Mouse (Mus musculus) CH12.LX (cell line): ENCODE results near the gene Hdac6. TPM values are rescaled to one million over a fixed set of nuclear protein-coding genes. Genes with fewer than 3 reads are reported as not detected.

Experiments
- DNase-seq: peaks from one replicate; pipeline ENCODE4 v3.0.0-alpha.2; 2013; ENCODE audit errors: extremely low read depth
- H3K27ac ChIP-seq: 2 replicates; pipeline ENCODE4 v1.5.1; 2012; ENCODE audit warnings: low read depth, mild to moderate bottlenecking, control low read depth, moderate library complexity; ENCODE audit not compliant: insufficient read depth
- H3K27me3 ChIP-seq: replicated peaks from 2 replicates; pipeline ENCODE3; 2012; ENCODE audit warnings: inconsistent platforms
- H3K36me3 ChIP-seq, 2 experiments: replicated peaks in 1 of 2; 2 replicates each; pipeline versions ENCODE3 to v1.6.1; 2012; ENCODE audit warnings: inconsistent platforms in 1 of 2, low read length in 1 of 2, mild to moderate bottlenecking in 1 of 2, mixed read lengths in 1 of 2, moderate library complexity in 1 of 2; ENCODE audit not compliant: control insufficient read depth in 1 of 2, insufficient read depth in 1 of 2
- H3K4me1 ChIP-seq, 2 experiments: 2 replicates each; pipeline ENCODE4 v1.6.1; 2012; ENCODE audit warnings: inconsistent platforms in 1 of 2, moderate library complexity in 1 of 2; ENCODE audit not compliant: insufficient read depth in 2 of 2, control insufficient read depth in 1 of 2
- H3K4me2 ChIP-seq: 2 replicates; pipeline ENCODE4 v1.6.1; 2012; ENCODE audit warnings: low read depth, mild to moderate bottlenecking, control low read depth; ENCODE audit not compliant: poor library complexity, insufficient read depth, severe bottlenecking
- H3K4me3 ChIP-seq, 3 experiments: fragments of 150-350 bp in 1 of 3; sonication (generic) in 1 of 3; replicated peaks in 1 of 3; 2 replicates each; pipeline versions ENCODE3 to v1.5.1; 2011 to 2012; ENCODE audit warnings: low read depth in 2 of 3, low read length in 2 of 3, mild to moderate bottlenecking in 2 of 3, moderate library complexity in 2 of 3, control low read depth in 1 of 3, improper control_type of control experiment in 1 of 3, inconsistent platforms in 1 of 3, mixed read lengths in 1 of 3; ENCODE audit not compliant: poor library complexity in 1 of 3
- H3K79me2 ChIP-seq: replicated peaks from 2 replicates; pipeline ENCODE4 v1.6.1; 2012; ENCODE audit warnings: mild to moderate bottlenecking, moderate library complexity; ENCODE audit not compliant: control insufficient read depth, poor library complexity, insufficient read depth, severe bottlenecking; ENCODE audit errors: extremely low read depth
- H3K9ac ChIP-seq: 2 replicates; pipeline ENCODE4 v1.6.1; 2012; ENCODE audit warnings: low read depth, mild to moderate bottlenecking, control low read depth, moderate library complexity; ENCODE audit not compliant: insufficient read depth
- H3K9me3 ChIP-seq: replicated peaks from 2 replicates; pipeline ENCODE3; 2012; ENCODE audit warnings: low read length, inconsistent platforms, mixed read lengths
- BHLHE40 ChIP-seq: IDR thresholded peaks from 2 replicates; pipeline ENCODE4 v1.6.1; 2011; ENCODE audit warnings: mild to moderate bottlenecking, low read depth, low read length, improper control_type of control experiment
- CHD2 ChIP-seq: IDR thresholded peaks from 2 replicates; pipeline ENCODE4 v1.6.1; 2011; ENCODE audit warnings: low read length, improper control_type of control experiment
- CTCF ChIP-seq, 2 experiments: IDR thresholded peaks in 1 of 2; conservative IDR thresholded peaks in 1 of 2; 2 replicates each; pipeline ENCODE4 v1.5.1; 2011 to 2012; ENCODE audit warnings: low read depth in 2 of 2, low read length in 2 of 2, improper control_type of control experiment in 1 of 2, inconsistent platforms in 1 of 2, mild to moderate bottlenecking in 1 of 2, moderate library complexity in 1 of 2
- ELF1 ChIP-seq: IDR thresholded peaks from 2 replicates; pipeline ENCODE4 v1.6.1; 2014; ENCODE audit warnings: low read depth, mild to moderate bottlenecking, inconsistent platforms, low read length, improper control_type of control experiment
- EP300 ChIP-seq: IDR thresholded peaks from 2 replicates; pipeline ENCODE4 v1.6.1; 2011; ENCODE audit warnings: low read length, improper control_type of control experiment
- ETS1 ChIP-seq: conservative IDR thresholded peaks from 2 replicates; pipeline ENCODE4 v1.6.1; 2012; ENCODE audit warnings: low read depth, mild to moderate bottlenecking, inconsistent platforms, low read length, improper control_type of control experiment, moderate library complexity
- GABPA ChIP-seq: IDR thresholded peaks from 2 replicates; pipeline ENCODE4 v1.6.1; 2012; ENCODE audit warnings: low read depth, low read length, improper control_type of control experiment, inconsistent platforms; ENCODE audit not compliant: insufficient replicate concordance
- HCFC1 ChIP-seq: IDR thresholded peaks from 2 replicates; pipeline ENCODE4 v1.6.1; 2012; ENCODE audit warnings: low read depth, mild to moderate bottlenecking, inconsistent platforms, low read length, improper control_type of control experiment
- IRF4 ChIP-seq: IDR thresholded peaks from 2 replicates; pipeline ENCODE4 v1.6.1; 2014; ENCODE audit warnings: low read depth, mild to moderate bottlenecking, inconsistent platforms, low read length, improper control_type of control experiment
- JUND ChIP-seq: conservative IDR thresholded peaks from 2 replicates; pipeline ENCODE4 v1.6.1; 2011; ENCODE audit warnings: low read depth, low read length, improper control_type of control experiment
- MAFK ChIP-seq: IDR thresholded peaks from 2 replicates; pipeline ENCODE4 v1.6.1; 2011; ENCODE audit warnings: low read length, improper control_type of control experiment; ENCODE audit not compliant: insufficient replicate concordance
- MXI1 ChIP-seq: IDR thresholded peaks from 2 replicates; pipeline ENCODE4 v1.6.1; 2011; ENCODE audit warnings: mild to moderate bottlenecking, low read depth, low read length, improper control_type of control experiment
- MYC ChIP-seq: IDR thresholded peaks from 2 replicates; pipeline ENCODE4 v1.6.1; 2011; ENCODE audit warnings: low read depth, mild to moderate bottlenecking, improper control_type of control experiment, low read length
- NELFE ChIP-seq: IDR thresholded peaks from 2 replicates; pipeline ENCODE4 v1.6.1; 2011; ENCODE audit warnings: low read depth, low read length, improper control_type of control experiment
- NRF1 ChIP-seq: IDR thresholded peaks from 2 replicates; pipeline ENCODE4 v1.6.1; 2014; ENCODE audit warnings: low read depth, mild to moderate bottlenecking, inconsistent platforms, low read length, improper control_type of control experiment, moderate library complexity
- POLR2A ChIP-seq: IDR thresholded peaks from 2 replicates; pipeline ENCODE4 v1.6.1; 2011; ENCODE audit warnings: low read depth, mild to moderate bottlenecking, improper control_type of control experiment, low read length
- RCOR1 ChIP-seq: conservative IDR thresholded peaks from 2 replicates; pipeline ENCODE4 v1.6.1; 2012; ENCODE audit warnings: low read depth, mild to moderate bottlenecking, inconsistent platforms, low read length, improper control_type of control experiment
- SIN3A ChIP-seq: IDR thresholded peaks from 2 replicates; pipeline ENCODE4 v1.6.1; 2012; ENCODE audit warnings: low read length, improper control_type of control experiment, inconsistent platforms
- SMC3 ChIP-seq: IDR thresholded peaks from 2 replicates; pipeline ENCODE4 v1.6.1; 2011; ENCODE audit warnings: low read depth, low read length, improper control_type of control experiment
- TCF12 ChIP-seq: IDR thresholded peaks from 2 replicates; pipeline ENCODE4 v1.6.1; 2014; ENCODE audit warnings: low read depth, mild to moderate bottlenecking, inconsistent platforms, low read length, improper control_type of control experiment
- USF1 ChIP-seq: IDR thresholded peaks from 2 replicates; pipeline ENCODE4 v1.6.1; 2014; ENCODE audit warnings: low read depth, mild to moderate bottlenecking, inconsistent platforms, low read length, improper control_type of control experiment
- ZC3H11A ChIP-seq: IDR thresholded peaks from 2 replicates; pipeline ENCODE4 v1.6.1; 2012; ENCODE audit warnings: low read depth, mild to moderate bottlenecking, inconsistent platforms, low read length, improper control_type of control experiment
- ZMIZ1 ChIP-seq: IDR thresholded peaks from 2 replicates; pipeline ENCODE4 v1.6.1; 2012; ENCODE audit warnings: low read depth, mild to moderate bottlenecking, inconsistent platforms, low read length, improper control_type of control experiment
- ZNF384 ChIP-seq: IDR thresholded peaks from 2 replicates; pipeline ENCODE4 v1.6.1; 2012; ENCODE audit warnings: low read depth, low read length, improper control_type of control experiment, inconsistent platforms
- dilution Hi-C: fragments of 300-500 bp; cut with MboI; formaldehyde crosslinking; loops from 2 replicates; pipeline ENCODE4 v1.14.3; 2020; ENCODE audit warnings: low sequenced_read_pairs; ENCODE audit not compliant: extremely low pct_unique_long_range_greater_than_20kb, extremely low pct_ligation_motif_present
- in situ Hi-C: fragments of 300-500 bp; cut with MboI; formaldehyde crosslinking; loops from 3 replicates; pipeline ENCODE4 v1.14.3; 2019; ENCODE audit warnings: low sequenced_read_pairs, low pct_ligation_motif_present, low pct_unique_long_range_greater_than_20kb, mixed read lengths
- polyA plus RNA-seq: library from polyadenylated mRNA; unstranded; fragments of >175 nt; gene quantifications from 2 replicates; pipeline ENCODE4 v1.2.1, GENCODE M21; 2012; ENCODE audit warnings: low read depth; ENCODE audit not compliant: insufficient read length
- total RNA-seq, 2 experiments: library from RNA; depleted of rRNA; stranded (reverse); fragments of 300-350 nt in 1 of 2; fragments of >200 nt in 1 of 2; gene quantifications; 2 replicates each; pipeline ENCODE4 v1.2.3; 2012 to 2014

The Hdac6 gene
- total and polyA plus RNA-seq, 3 experiments = 13.7 to 19.9 (median 19.7) TPM

- DNase-seq = no peak
- Histone ChIP-seq H3K4me2 (no peak overlapping the region), H3K9me3 (no peaks in the 10 kb centered on the region), H3K36me3 (no peaks in the 10 kb centered on the region), H3K9ac (no peak overlapping the region), H3K4me3 (no peak overlapping the region), H3K4me1 (no peaks in the 10 kb centered on the region), H3K27me3 (no peaks in the 10 kb centered on the region), H3K27ac (no peak overlapping the region), H3K79me2 (no peaks in the 10 kb centered on the region)
- in situ Hi-C loops = no loop called here
- no peak for TF ChIP-seq NRF1
- no peak for TF ChIP-seq MYC
- no peak for TF ChIP-seq ZC3H11A
- TF ChIP-seq CTCF (conservative IDR thresholded peaks at IDR 0.05 in 1 of 2, IDR thresholded peaks at IDR 0.05 in 1 of 2; ENCODE audit: low read depth in 2 of 2, low read length in 2 of 2) = no peak
- TF ChIP-seq BHLHE40 = no peak
- no peak for TF ChIP-seq HCFC1
- no peak for TF ChIP-seq MXI1
- no peak for TF ChIP-seq SIN3A
- no peak for TF ChIP-seq ZNF384
- TF ChIP-seq IRF4 = no peak
- dilution Hi-C loops = no loop called here
Measured at GRCm38 (mm10) chrX:7971292-7971691, 23.6 kb upstream of the Hdac6 start.

GRCm38 (mm10) chrX:7968899-7969298 lies 21.2 kb upstream of the Hdac6 start:
- in situ Hi-C loops (no loop called here), dilution Hi-C loops (no loop called here)
- Histone ChIP-seq H3K4me3 (no peak overlapping the region), H3K4me1 (peaks cover 0 to 3% of the 10 kb centered on the region in 2 experiments; a peak in 2 of 4 replicates), H3K9me3 (no peaks in the 10 kb centered on the region), H3K36me3 (no peaks in the 10 kb centered on the region), H3K9ac (no peak overlapping the region), H3K27ac (no peak overlapping the region), H3K27me3 (no peaks in the 10 kb centered on the region), H3K79me2 (no peaks in the 10 kb centered on the region), H3K4me2 (no peak overlapping the region)
- TF ChIP-seq TCF12 = no peak
- TF ChIP-seq RCOR1 = no peak
- no peak for TF ChIP-seq SMC3
- TF ChIP-seq GABPA = no peak
- TF ChIP-seq BHLHE40 = no peak
- TF ChIP-seq JUND = no peak
- TF ChIP-seq CHD2 = no peak
- no peak for TF ChIP-seq USF1
- TF ChIP-seq SIN3A = no peak
- no peak for DNase-seq

GRCm38 (mm10) chrX:7968226-7968625 lies 20.5 kb upstream of the Hdac6 start:
- no peak for DNase-seq
- H3K4me3 ChIP-seq = no peak overlapping the region
- peaks cover 3 to 9% of the 10 kb centered on the region in 2 experiments; a peak in 3 of 4 replicates for H3K4me1 ChIP-seq
- H3K9ac ChIP-seq = no peak overlapping the region
- in situ Hi-C loops (no loop called here), dilution Hi-C loops (no loop called here)
- H3K36me3 ChIP-seq = no peaks in the 10 kb centered on the region
- no peak overlapping the region for H3K4me2 ChIP-seq
- no peak overlapping the region for H3K27ac ChIP-seq
- TF ChIP-seq SMC3 = no peak
- TF ChIP-seq POLR2A = no peak
- no peak for TF ChIP-seq ZMIZ1
- no peak for TF ChIP-seq ZC3H11A
- no peak for TF ChIP-seq BHLHE40
- TF ChIP-seq MAFK = no peak
- no peak for TF ChIP-seq IRF4
- TF ChIP-seq EP300 = no peak
- no peak for TF ChIP-seq ETS1
- no peak for TF ChIP-seq NELFE
- TF ChIP-seq ELF1 = no peak
- TF ChIP-seq, all 38 proteins: peak for 0
- H3K79me2 ChIP-seq = no peaks in the 10 kb centered on the region
- H3K9me3 ChIP-seq = no peaks in the 10 kb centered on the region
- no peaks in the 10 kb centered on the region for H3K27me3 ChIP-seq
